Mouse (Mus musculus): ENCODE data around the gene Taar7d.

- no peak for TF ChIP-seq CTCF (IDR thresholded peaks at IDR 0.05; ENCODE audit: insufficient read depth, low read length)
- TF ChIP-seq POLR2A (IDR thresholded peaks at IDR 0.05; ENCODE audit: borderline replicate concordance, extremely low read depth, low read depth, low read length): no peak
These were observed 18.9 kb upstream of the Taar7d start for GRCm38 (mm10) chr10:24008143-24008542.
